Mouse (Mus musculus): ENCODE measurements around the gene Syt8. TPM values are rescaled to one million over a fixed set of nuclear protein-coding genes. Genes with fewer than 3 reads are reported as not detected.

The Syt8 gene
- total RNA-seq (2023), result 1 to 10 TPM; 3.9 to 4.9 TPM

GRCm38 (mm10) chr7:142434137-142434865 is at the start of gene Syt8:
TSS of gene Syt8 (plus strand) at chr7:142434850.

GRCm38 (mm10) chr7:142387419-142388148 is 47.1 kb upstream of the Syt8 start, which contains the start of gene Ctsd:
TSS of gene Ctsd (minus strand) at chr7:142388038.

DNA sequence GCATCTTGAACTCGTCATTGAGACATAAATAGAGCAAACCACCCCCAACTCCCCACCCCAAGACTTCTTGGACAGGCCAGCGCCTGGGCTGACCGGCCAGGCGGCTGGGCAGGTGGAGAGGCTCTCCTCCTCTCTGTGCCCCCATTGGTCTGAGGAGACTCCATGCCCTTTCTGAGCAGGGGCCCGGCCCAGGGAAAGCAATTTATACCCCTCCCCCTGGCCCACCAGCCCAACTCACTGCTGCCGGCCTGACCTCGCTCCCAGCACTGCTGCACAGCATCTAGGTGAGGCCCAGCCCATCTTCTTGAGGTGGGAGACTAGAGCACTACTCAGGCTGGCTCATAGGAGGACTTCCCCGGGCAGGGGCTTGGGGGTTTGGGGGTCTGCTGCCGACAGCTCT is 6.9 kb downstream of the Syt8 start, which contains the start of gene Tnni2:
Gene Tnni2, plus strand, starts transcription at position 224 of the 400 bp plus-strand sequence.

GRCm38 (mm10) chr7:142460636-142461077 is 26.0 kb downstream of the Syt8 start, which contains the start of gene Lsp1:
TSS of gene Lsp1 (plus strand) at chr7:142460809.

Other genes starting within 250 kb of the Syt8 start
- not detected for gene Gm10153, start 244.5 kb upstream of the Syt8 start, total RNA-seq (2023)
- gene Krtap5-3, start 233.5 kb upstream of the Syt8 start, total RNA-seq (2023), result not detected
- not detected for gene Gm7579, start 223.0 kb upstream of the Syt8 start, total RNA-seq (2023)
- not detected for gene Krtap5-5, start 204.9 kb upstream of the Syt8 start, total RNA-seq (2023)
- gene Gm40460, start 193.8 kb upstream of the Syt8 start, total RNA-seq (2023), result not detected
- gene Gm2431, start 176.5 kb upstream of the Syt8 start, total RNA-seq (2023), result not detected
- gene Gm4559, start 160.5 kb upstream of the Syt8 start, total RNA-seq (2023), result not detected
- not detected for gene Krtap5-1, start 137.7 kb upstream of the Syt8 start, total RNA-seq (2023)
- not detected for gene Krtap5-4, start 131.3 kb upstream of the Syt8 start, total RNA-seq (2023)
- gene Ifitm10, start 61.1 kb upstream of the Syt8 start, total RNA-seq (2023), result 10 to 100 TPM; 14.0 to 19.7 TPM
- gene Gm49369, start 52.2 kb upstream of the Syt8 start, total RNA-seq (2023), result 1 to 10 TPM in 1 of 2 experiments, not detected in 1; 3.4 TPM
- gene Ctsd, start 46.8 kb upstream of the Syt8 start, total RNA-seq (2023), result 100 to 1,000 TPM; 803 to 876 TPM
- 1 to 10 TPM; 6.5 to 8.8 TPM for gene Tnni2, start 7.0 kb downstream of the Syt8 start, total RNA-seq (2023)
- gene Lsp1, start 26.0 kb downstream of the Syt8 start, total RNA-seq (2023), result 1,000 to 10,000 TPM; 1,439 to 1,614 TPM
- gene Tnnt3, start 64.0 kb downstream of the Syt8 start, total RNA-seq (2023), result 10 to 100 TPM; 19.7 to 29.8 TPM
- 1 to 10 TPM; 2.8 to 7.0 TPM for gene Mrpl23, start 97.8 kb downstream of the Syt8 start, total RNA-seq (2023)
- gene Igf2, start 232.0 kb downstream of the Syt8 start, total RNA-seq (2023), result not detected
- not detected for gene Gm49394, start 235.1 kb downstream of the Syt8 start, total RNA-seq (2023)

All from neutrophil, adult 59 days (primary cell).